Mouse (Mus musculus): ENCODE measurements at regions not wholly inside any gene's neighbourhood (a gene's known extent, or its start where the extent isn't known, plus 50 kb on each side); places are given as distances from the start of the nearest gene placed in this dataset.

DNA sequence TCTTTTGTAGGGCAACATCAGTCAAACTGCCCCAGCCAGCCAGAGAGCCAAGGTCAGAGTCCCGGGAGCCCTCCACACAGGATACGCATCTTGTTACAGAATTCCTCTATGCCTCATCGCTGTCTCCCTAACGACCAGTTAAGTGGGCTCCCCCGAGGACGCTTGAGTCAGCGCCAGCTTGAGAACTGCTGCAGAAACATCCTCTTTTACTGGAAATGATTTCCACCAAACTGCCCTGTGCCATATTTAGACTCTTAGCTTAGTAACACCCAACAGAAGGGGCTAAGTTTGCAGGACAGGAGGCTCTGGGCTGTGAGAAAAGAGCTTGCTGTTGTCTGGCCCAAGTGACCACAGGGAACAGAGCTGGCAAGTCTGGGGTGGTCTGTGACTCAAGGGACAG, 357.0 kb downstream of the Setd4 start:
- no peak for DNase-seq

- DNase-seq, result no peak
Measured at GRCm38 (mm10) chr16:93245738-93246137, 358.1 kb downstream of the Setd4 start.

- no peak for DNase-seq
Measured at GRCm38 (mm10) chr16:93238898-93239297, 365.0 kb downstream of the Setd4 start.

DNA sequence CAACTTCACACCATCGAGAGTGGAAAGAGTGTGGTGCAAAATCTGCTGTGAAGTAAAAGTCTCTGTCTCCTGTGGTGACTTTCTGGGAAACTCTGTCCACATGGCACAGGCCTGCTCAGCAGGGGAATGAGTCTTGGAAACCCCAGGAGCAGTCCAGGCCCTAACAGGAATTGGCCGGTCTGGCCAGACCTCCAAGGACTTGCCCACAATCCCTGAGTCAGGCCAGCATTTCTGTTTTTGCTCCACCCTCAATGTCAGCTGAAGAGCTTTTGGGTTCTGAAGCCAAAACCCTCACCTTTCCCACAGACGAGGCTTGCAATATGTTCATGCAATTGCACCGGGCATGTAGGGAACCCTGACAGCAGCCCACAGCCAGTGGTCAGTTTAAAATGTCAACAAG, 365.5 kb downstream of the Setd4 start:
- no peak for DNase-seq

DNA sequence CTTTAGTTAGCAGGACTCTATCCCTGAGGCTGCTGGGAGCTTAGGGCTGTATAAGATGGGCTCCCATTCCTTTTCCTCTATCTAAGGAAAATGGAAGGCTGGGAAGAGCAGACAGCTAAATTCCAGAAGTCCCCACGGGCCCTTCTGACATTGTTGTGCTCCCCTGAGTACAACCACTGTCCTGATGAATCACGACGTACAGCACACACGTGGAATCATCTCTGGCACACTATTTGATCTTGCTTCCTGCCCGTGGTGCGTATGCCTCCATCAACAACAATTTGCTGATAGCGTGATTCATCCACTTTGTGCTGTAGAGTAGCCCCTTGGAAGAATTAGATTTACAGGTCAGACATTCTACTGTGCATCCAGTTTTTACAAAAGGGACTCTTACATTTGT, 378.2 kb downstream of the Setd4 start:
- DNase-seq, result no peak

GRCm38 (mm10) chr16:93225196-93225595, 378.7 kb downstream of the Setd4 start:
- DNase-seq, result no peak

DNA sequence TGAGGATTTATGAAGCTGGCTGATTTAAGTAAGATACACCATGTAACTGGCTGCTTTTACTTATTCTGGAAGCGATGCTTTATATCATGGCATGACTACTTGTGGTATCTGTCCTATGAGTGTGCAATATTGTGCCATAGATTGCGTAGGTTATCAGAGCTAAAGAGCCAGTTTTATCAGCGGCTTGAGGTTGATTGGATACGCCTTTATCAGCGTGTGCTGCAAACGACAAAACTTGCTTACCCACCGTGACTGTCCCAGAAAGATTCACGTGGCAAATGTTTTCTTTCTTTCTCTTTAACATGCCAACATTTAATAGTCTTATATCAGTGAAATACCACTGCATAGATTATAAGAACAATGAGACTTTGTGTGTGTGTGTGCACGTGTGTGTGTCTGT, 384.1 kb downstream of the Setd4 start:
- DNase-seq, result no peak

DNA sequence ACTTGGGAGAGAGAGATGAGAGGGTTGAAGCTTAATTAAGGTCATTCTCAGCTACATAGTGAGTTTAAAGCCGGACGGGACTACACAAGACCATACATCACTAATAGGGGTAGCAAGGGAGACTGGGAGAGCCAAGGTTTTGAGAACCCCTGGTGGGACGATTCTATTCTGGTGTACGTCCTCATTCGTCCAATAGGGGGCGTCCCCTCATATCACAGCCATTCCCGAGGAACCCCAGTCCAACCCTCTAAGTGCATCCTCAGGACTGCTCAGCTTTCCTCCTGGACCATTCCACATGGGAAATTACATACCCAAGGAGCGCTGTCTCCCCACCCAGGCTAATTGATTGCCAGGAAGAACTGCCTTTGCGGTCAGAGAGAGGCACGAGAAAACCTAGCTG, 385.5 kb downstream of the Setd4 start:
- DNase-seq, result no peak

- DNase-seq, result no peak
Measured at GRCm38 (mm10) chr16:93217600-93218226, 386.1 kb downstream of the Setd4 start.

DNA sequence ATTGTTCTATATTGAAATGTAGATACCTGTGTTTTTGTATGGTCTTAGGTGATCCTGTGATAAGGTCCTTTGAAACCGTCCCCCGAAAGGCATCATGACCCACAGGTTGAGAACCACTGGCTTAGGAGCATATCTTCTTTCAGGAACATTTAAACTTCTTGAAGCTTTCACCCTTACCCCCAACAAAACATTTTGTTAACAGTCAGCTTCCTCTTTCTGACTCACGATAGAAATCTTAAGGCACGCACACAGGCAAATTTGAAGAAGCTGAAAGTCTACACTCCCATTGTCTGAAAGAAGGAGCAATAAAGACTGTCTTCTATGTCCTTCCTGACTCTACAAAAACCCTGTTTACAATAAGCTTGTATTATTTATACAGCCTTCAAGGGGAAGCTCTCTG, 388.2 kb downstream of the Setd4 start:
- no peak for DNase-seq

DNA sequence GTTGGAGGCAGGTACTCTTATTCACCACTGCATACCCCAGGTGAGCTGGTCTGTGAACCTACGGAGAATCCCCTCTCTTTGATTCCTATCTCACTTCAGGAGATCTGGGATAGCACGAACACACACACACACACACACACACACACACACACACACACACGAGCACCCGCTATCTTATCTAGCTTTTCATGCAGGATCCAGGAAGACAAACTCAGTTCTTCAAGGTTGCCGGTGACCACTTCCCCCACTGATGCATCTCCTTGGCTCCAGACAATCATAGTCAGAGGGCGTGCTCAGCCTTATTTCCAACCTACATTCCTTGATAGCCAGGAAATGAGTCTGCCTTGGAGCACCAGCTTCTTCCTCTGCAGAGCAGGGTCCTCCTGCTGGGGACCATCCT, 387.7 kb upstream of the Runx1 start:
- no peak for DNase-seq

- DNase-seq, result no peak
Measured at GRCm38 (mm10) chr16:93207675-93208074, 381.7 kb upstream of the Runx1 start.

- DNase-seq, result no peak
Measured at GRCm38 (mm10) chr16:93207217-93207616, 381.3 kb upstream of the Runx1 start.

GRCm38 (mm10) chr16:93206325-93206724, 380.4 kb upstream of the Runx1 start:
- no peak for DNase-seq

GRCm38 (mm10) chr16:93204601-93205000, 378.7 kb upstream of the Runx1 start:
- DNase-seq, result no peak

GRCm38 (mm10) chr16:93202591-93202990, 376.6 kb upstream of the Runx1 start:
- DNase-seq, result no peak

GRCm38 (mm10) chr16:93197300-93197699, 371.4 kb upstream of the Runx1 start:
- no peak for DNase-seq

DNA sequence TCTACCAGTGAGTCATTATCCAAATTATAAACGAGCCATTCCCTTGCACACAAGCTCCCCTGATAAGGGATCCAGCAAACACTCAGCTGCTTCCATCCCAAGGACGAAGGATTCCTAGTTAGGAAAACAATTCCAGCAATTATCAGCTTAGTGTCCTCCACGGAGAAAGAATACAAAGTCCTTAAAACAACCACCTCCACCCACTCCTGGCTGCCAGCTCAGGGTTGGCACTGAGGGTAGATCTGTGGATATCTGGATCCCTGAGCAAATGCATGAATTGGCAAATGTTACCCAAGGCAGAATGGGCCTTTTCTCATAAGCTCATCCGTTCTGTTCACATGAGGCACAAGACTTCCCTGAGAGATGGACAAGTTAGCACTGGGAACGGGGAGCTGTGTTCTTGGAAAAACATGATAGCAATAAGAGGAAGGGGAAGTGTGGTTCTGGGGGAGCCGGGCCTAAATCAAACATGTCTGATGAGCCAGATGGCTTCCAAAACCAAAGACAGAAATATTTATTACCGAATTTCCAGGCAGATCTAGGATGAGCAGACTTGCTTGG, 368.1 kb upstream of the Runx1 start:
- no peak for DNase-seq

DNA sequence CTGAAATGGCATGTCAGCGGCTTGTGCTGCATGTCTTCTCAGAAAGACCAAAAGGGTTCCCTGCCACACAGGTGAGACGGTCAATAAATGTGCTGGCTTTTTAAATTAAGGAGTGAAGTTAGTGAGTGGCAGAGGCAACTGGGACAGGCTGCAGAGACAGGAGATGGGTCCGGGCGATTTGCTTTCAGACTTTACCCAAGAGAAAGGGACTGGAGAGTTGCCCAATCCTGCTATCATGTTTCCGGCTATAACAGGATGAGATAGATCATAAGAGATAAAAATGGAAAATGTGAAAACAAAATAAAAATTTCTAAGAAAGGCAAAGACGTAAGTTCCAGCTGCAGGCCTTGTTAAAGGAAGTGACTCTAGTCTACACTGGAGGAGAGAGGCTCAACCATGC, 367.3 kb upstream of the Runx1 start:
- DNase-seq, result no peak

DNA sequence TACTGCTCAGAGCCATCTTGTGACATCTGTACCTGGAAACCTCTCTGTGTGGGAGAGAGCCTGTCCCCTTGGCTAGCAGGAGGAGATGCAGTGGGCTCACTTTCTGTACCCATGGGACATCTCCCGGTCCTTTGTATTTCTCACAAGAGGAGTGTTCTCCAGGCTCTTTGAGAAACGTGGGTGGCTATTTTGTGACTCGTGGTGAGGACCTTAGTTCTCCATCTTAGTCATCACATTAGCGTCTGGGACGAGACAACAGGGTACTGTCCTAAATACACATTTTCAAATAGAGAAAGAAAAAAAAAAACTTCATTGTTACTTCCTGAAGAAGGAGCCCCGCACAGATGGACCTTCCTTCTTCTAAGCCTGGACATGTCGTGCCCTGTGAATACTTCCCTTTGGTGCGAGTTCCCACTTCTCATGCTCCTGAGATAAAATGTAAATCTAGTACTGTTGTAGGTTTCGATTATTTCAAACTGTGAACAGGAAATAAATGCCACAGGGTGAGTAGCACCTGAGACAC, 366.8 kb upstream of the Runx1 start:
- no peak for DNase-seq

DNA sequence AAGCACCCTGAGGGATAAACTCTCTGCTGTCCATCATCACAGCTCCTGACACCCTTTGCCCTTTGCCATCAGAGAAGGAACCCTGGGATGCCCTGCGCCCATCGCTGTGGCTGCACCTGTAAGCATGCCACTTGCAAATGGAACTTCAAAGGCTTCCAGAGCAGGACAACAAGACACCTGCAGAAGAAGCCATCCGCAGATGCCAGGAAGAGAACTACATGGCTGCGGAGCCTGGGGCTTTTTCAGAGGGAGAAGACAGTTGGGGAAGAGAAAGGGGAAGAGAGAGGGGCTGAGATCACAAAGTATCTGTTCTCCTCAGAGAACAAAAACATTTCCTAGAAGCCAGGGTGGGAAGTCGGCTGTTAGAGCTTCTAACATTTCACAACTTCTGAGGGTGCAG, 365.2 kb upstream of the Runx1 start:
- DNase-seq, result no peak

GRCm38 (mm10) chr16:93190301-93190700, 364.4 kb upstream of the Runx1 start:
- DNase-seq, result no peak

- no peak for DNase-seq
Measured at GRCm38 (mm10) chr16:93189875-93190274, 363.9 kb upstream of the Runx1 start.

GRCm38 (mm10) chr16:93189412-93189811, 363.5 kb upstream of the Runx1 start:
- DNase-seq, result no peak

GRCm38 (mm10) chr16:93186554-93186953, 360.6 kb upstream of the Runx1 start:
- no peak for DNase-seq
